Mouse (Mus musculus): ENCODE measurements around the gene Eif3m.

The Eif3m gene

DNA sequence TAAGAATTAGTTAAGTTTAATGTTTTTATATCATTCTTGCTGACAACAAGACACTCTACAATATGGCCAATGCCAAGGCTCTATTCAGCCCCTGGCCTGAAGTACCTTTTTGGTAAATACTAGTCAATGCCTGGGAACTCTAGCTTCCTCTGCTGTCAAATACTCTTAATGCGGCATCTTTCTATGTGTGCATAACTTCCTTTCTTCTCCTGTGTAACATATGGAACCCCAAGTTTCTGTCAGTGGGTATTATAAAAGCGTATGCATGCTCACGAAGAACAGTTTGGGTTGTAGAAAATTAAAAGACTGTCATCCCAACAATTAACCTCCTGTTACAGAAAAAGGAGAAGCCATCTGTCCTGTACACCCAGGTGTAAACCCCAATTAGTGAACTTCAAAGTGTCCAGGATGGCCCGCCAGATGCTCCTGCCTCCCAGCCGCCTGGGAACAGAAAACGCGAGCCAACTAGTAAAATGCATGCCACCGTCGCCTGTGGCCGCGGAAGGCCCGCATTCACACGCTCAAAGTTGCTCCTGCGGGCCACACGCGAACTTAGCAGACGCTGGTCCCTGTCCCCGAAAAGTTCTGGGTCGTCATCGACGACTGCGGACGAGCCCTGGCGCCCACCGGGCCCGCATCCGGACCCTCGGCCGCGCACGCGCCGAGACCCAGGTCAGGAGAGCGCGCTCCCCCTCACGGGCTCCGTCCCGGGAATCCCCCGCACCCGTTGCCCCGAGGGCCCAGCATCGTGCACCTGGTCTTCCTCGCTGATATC is 501 bp downstream of the Eif3m start:
- DNase-seq: peak; percentile 41

DNA sequence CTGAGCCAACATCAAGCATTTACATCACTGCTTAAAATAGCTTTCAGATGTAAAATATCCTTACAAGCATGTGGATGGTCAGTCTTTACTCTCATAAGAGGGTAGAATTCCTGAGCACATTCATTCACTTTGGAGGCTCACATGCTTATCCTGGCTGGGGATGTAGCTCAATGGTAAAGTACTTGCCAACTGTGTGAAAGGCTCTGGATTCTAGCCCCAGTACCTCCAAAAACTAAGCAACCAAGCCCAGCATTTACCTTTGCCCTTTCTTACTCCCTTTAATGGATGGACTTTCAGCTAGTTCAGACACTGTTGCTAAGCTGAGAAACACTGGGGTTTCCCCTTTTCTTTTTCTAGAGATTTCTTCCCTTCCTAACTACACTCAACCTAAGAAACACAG is 9.6 kb downstream of the Eif3m start:
- DNase-seq: no peak

DNA sequence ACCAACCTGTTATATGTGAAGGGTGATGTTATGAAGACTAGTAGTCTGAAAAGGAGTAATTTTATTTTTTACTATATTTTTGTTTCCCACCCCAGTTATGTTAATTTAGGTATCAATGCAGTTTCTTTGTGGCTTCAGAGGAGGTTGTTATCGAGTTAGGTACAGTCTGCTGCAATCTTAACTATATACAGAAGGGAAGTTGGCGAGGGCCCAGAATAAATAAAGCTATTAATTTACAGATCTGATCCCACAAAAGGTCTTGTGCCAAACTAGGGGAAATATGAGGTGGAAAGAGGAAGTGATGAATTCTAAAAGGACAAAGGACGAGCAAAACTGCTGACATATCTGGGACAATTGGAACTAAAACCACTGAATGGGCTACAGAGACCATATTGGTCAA is 20.7 kb downstream of the Eif3m start:
- no peak for DNase-seq

DNA sequence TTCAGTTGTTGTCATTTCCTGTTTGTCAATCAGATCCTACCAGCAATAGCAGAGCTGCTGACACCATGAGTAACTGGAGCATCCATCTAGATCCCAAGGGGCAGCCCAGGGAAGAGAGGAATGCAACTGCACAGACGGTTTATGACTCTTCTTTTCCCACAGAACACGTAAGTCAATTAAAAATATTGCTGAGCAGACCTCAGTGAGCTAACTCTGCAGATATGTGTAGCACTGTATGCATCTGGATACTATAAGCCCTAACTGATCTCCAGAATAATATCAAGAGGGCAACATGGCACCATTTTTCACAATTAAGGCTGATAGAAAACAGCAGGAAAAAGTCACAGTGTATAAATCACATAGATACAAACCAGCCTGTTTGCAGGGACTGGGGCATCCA is 22.4 kb downstream of the Eif3m start:
- DNase-seq: no peak

DNA sequence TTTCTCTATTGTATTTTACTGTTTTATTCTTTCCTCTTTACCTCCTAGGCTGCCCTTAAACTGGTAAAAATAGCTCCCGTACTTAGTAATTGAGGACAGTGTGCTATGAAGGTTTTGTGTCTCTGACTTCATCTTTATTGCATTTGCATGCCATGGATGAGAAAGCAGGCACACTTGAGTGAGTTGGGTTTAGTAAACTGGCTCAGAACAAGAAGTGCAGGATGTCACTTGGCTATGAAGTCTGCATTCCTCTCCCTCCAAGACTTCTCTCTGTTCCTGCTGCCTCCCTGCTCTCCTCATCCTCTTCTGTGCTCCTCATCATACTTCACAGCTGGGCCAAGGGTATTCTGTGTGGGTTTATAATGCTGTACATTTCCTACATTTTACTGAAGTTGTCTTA is 27.9 kb downstream of the Eif3m start:
- no peak for DNase-seq

DNA sequence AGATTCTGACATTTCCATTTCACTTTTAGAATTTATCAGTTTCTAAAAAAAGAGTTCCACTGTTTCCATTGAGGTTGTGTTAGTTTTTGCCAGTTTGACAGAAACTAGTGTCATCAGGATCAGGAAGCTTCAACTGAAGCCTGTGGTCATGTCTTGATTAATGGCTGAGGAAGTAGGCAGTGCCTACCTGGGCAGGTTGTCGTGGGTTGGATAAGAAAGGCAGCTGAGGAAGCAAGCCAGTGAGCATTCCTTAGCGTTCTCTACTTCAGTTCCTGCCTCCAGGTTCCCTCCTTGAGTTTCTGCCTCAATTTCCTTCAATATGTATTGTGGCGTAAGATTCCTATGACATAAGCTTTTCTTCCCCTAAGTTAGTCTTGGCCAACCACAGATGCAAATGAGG is 31.1 kb downstream of the Eif3m start:
- no peak for DNase-seq

DNA sequence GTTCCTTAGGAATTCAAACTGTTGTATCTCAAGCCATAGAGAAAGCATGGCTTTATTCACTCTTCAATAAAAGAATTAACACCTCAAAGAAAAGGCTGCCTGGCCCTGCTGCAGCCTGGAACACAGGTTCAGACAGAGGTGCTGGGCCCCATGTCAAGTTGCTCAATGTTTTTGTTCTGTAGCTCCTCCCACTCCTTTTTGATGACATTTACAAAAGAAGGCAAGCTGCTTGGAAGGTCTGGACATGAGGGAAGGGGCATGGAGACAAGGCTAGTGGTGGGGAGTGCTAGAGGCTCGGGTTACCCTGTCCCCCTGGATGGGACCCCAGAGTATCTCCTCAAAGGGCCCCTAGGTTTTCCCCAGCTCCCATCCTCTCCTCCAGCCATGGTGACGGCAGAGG is 35.2 kb downstream of the Eif3m start:
- no peak for DNase-seq

DNA sequence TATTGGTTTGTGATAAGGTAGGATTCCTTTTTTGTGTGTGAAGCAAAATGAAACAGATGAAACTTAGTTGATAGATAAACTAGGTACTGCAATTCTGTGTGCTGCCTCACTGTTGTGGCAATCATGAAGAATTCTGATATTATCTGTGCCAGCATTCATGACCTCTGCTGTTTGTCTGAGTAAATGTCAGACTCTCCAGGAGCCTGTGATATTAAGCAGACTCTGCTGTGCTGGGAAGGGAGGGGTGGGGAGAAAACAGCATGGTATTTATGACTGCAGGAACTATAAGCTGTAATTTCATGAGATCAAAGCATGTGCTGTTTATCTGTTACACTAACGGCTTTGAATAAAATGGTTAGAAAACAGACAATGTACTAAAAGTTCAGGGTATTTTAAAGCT is 52.4 kb downstream of the Eif3m start:
- DNase-seq: no peak
